ENCODE assay signal across 22 mouse cellular contexts in the genomic region with DNA sequence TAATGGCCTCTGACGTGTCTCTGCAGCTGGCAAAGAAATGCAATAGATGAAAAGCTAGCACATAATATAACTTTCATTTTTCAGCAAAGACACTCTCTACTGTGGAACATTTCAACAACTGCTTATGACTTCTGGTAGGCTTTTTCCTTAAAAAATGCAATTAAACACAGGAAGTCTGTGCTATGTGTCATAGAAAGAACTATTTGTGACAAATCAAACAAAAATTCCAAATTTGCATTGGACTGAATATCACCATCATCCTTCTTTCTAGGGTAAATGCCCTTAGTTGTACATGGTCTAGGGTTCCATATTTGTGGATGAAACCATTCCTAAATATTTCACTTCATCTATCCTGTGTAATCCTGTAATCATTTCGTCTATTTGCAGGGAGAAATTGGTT.
DNase-seq lines count a peak whose midpoint lies in the region; ATAC-seq and TF ChIP-seq lines count a peak whose summit lies in the region.
"Had no signal": no experiment of that assay in that cellular context is flagged by ENCODE, and none has a peak within 500 bp of the region (broad histone marks: within the 10 kb centered on the region; RNA-seq: fewer than 3 reads in every experiment).

No protein-coding gene starts in this region.

- H3K36me3 ChIP-seq in hindbrain, embryonic 16.5 days (ENCODE audit: control insufficient read depth, insufficient read depth, low read length): no peaks in the 10 kb centered on the region
- H3K36me3 ChIP-seq: embryonic facial prominence, embryonic 10.5 days; embryonic facial prominence, embryonic 12.5 days; forebrain, embryonic 15.5 days had no signal

- H3K27ac ChIP-seq in embryonic fibroblast, embryonic 13.5 days (ENCODE audit: insufficient read depth, low read length): 0 out of 2 replicates have a peak overlapping the region, but pooled peaks have one; percentile 25
- no peak overlapping the region for H3K27ac ChIP-seq in hindbrain, embryonic 16.5 days (ENCODE audit: low read depth, low read length)
- H3K27ac ChIP-seq: embryonic facial prominence, embryonic 10.5 days; embryonic facial prominence, embryonic 12.5 days; forebrain, embryonic 13.5 days; forebrain, embryonic 15.5 days had no signal

- H3K4me2 ChIP-seq in hindbrain, embryonic 16.5 days (ENCODE audit: low read length): no peak overlapping the region
- H3K4me2 ChIP-seq: embryonic facial prominence, embryonic 12.5 days; forebrain, embryonic 13.5 days; forebrain, embryonic 15.5 days had no signal

- no peaks in the 10 kb centered on the region for H3K4me1 ChIP-seq in embryonic fibroblast, embryonic 13.5 days (ENCODE audit: control insufficient read depth, insufficient read depth, low read length)
- H3K4me1 ChIP-seq in hindbrain, embryonic 16.5 days (ENCODE audit: control insufficient read depth, insufficient read depth, low read depth, low read length): no peaks in the 10 kb centered on the region
- H3K4me1 ChIP-seq: embryonic facial prominence, embryonic 10.5 days; embryonic facial prominence, embryonic 12.5 days; forebrain, embryonic 13.5 days; forebrain, embryonic 15.5 days had no signal

- no peaks in the 10 kb centered on the region for H3K27me3 ChIP-seq in hindbrain, embryonic 16.5 days (replicated peaks; ENCODE audit: control insufficient read depth, insufficient read depth, low read length)
- H3K27me3 ChIP-seq: embryonic facial prominence, embryonic 12.5 days; forebrain, embryonic 13.5 days; forebrain, embryonic 15.5 days; Patski had no signal

- no peaks in the 10 kb centered on the region for H3K9me3 ChIP-seq in hindbrain, embryonic 16.5 days (ENCODE audit: control insufficient read depth, low read length)
- H3K9me3 ChIP-seq: embryonic facial prominence, embryonic 10.5 days; embryonic facial prominence, embryonic 12.5 days; forebrain, embryonic 13.5 days; forebrain, embryonic 15.5 days had no signal

- 57% methylated on average over 2 of the region's 2 CpGs for WGBS in hindbrain, embryonic 16.5 days

- no peak for TF ChIP-seq POLR2A in embryonic fibroblast, embryonic 13.5 days (IDR thresholded peaks at IDR 0.05; ENCODE audit: low read depth, low read length)

- H3K9ac ChIP-seq in hindbrain, embryonic 16.5 days (ENCODE audit: low read depth, low read length): no peak overlapping the region
- H3K9ac ChIP-seq: embryonic facial prominence, embryonic 12.5 days; forebrain, embryonic 13.5 days; forebrain, embryonic 15.5 days; forebrain, postnatal 0 days had no signal

- no peak overlapping the region for H3K4me3 ChIP-seq in embryonic fibroblast, embryonic 13.5 days (ENCODE audit: insufficient read depth, low read length)
- no peak overlapping the region for H3K4me3 ChIP-seq in hindbrain, embryonic 16.5 days (ENCODE audit: low read length)
- H3K4me3 ChIP-seq: embryonic facial prominence, embryonic 10.5 days; embryonic facial prominence, embryonic 12.5 days; erythroblast, embryonic 14.5 days; forebrain, embryonic 13.5 days; forebrain, embryonic 15.5 days had no signal

- ATAC-seq in inflammation-experienced regulatory T-cells, adult 6 months: no peak
- ATAC-seq in hindbrain, embryonic 16.5 days: no peak
- ATAC-seq: activated CD4-positive, CD25-positive, alpha-beta regulatory T cell, adult 4 months; forebrain, embryonic 13.5 days; forebrain, embryonic 15.5 days; forebrain, postnatal 0 days; Patski had no signal

- no peak for TF ChIP-seq CTCF in embryonic fibroblast, embryonic 13.5 days (IDR thresholded peaks at IDR 0.05; ENCODE audit: borderline replicate concordance, insufficient read depth, low read length)

- DNase-seq in 3134 (ENCODE audit: extremely low read depth, insufficient read length, low spot score) (peak; percentile 29), 3T3-L1 (ENCODE audit: low read depth, low spot score) (peak; percentile 63)
- DNase-seq in right cerebral cortex, postnatal 10 days (ENCODE audit: low spot score in 2 of 2): no peak
- DNase-seq: adrenal gland, adult 8-10 months; adrenal gland, postnatal 14 days; adrenal gland, postnatal 36 days; cerebellum, adult 11-12 months; cerebellum, adult 2 months; cerebellum, adult 9-10 months; cerebellum, postnatal 10 days; cerebellum, postnatal 25 days; forebrain, postnatal 0 days had no signal

Comparison
In these comparisons a context has a peak if more than half of its experiments do, and no peak if none do; other contexts are left out.
1. DNase-seq: peak in 3134 (single experiment) and 3T3-L1 (single experiment); none in right cerebral cortex, postnatal 10 days (0 of 2).